Mouse (Mus musculus): ENCODE results near the gene Rbm28. TPM values are rescaled to one million over a fixed set of nuclear protein-coding genes. Genes with fewer than 3 reads are reported as not detected.

The Rbm28 gene
- total and polyA plus RNA-seq, 3 experiments: 4.6 to 18.8 (median 18.4) TPM

DNA sequence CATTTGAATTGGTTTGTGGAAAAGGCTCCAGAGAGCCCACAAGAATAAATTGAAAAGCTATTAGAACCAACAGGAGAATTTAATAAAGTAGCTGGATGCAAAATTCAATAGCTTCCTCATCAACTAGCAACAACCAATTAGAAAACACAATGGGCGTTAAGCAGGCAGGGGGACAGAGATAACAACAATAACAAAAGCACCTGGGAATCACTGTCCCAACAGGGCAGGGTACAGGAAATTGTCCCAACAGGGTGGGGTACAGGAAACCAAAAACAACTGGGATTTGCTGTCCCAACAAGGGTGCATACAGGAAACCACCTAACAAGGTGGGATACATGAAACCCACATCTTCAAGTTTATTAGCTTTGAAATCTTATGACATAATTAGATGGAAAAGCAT is 56.4 kb downstream of the Rbm28 start:
- H3K79me2 ChIP-seq (replicated peaks; ENCODE audit: control insufficient read depth, insufficient read depth, low read length): no peaks in the 10 kb centered on the region
- intact Hi-C loops (cut with DNase I): no loop called here
- H3K4me3 ChIP-seq: no peak overlapping the region
- peak in 1 of 2 experiments; percentile 30 for DNase-seq
- 0 out of 2 replicates have a peak, but pooled peaks have one; percentile 33 for TF ChIP-seq EP300 (IDR thresholded peaks at IDR 0.05; ENCODE audit: insufficient read depth, low read depth, low read length)
- TF ChIP-seq POLR2A (IDR thresholded peaks at IDR 0.05; ENCODE audit: insufficient read depth, low read depth, low read length): no peak
- WGBS: 39% methylated on average over 1 of the region's 1 CpGs
- H3K36me3 ChIP-seq (ENCODE audit: control insufficient read depth, insufficient read depth, low read length): no peaks in the 10 kb centered on the region
- peaks cover 6% of the 10 kb centered on the region for H3K4me1 ChIP-seq (ENCODE audit: control insufficient read depth, insufficient read depth, low read length)
- H3K9ac ChIP-seq (ENCODE audit: low read depth, low read length): no peak overlapping the region
- H3K27ac ChIP-seq: peak overlapping the region; percentile 57
- no peaks in the 10 kb centered on the region for H3K27me3 ChIP-seq (ENCODE audit: control insufficient read depth, insufficient read depth, low read length)

DNA sequence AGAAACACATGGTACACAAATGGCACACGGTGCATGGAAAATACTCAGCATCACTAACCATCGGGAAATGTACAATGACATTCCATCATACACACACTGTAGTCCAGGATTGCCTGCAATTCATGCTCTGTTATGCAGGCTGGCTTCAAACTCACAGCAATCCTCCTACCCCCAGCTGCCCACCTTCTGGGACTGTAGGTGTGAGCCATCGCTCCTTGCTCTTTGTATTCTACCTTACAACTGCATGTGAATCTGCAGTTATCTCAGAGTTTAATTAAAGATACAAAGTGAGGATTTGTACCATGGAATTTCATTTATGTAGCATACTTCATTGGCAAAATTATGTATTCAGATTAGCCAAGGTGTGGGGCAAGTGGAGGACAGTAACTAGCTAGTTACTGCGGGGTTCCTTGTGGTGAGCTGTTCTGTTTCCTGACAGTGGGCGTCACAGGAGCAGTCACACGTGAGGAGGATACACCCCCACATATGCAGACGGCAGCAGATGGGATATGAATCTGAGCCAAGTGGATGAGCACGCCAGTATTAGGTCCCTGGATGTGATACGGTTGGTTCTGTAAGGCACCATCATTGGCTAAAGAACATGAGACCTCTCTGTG is 63.5 kb downstream of the Rbm28 start:
- Histone ChIP-seq H3K27me3 (ENCODE audit: control insufficient read depth, insufficient read depth, low read length) (no peaks in the 10 kb centered on the region), H3K9ac (ENCODE audit: low read depth, low read length) (no peak overlapping the region), H3K4me1 (ENCODE audit: control insufficient read depth, insufficient read depth, low read length) (peaks cover 2% of the 10 kb centered on the region), H3K36me3 (ENCODE audit: control insufficient read depth, insufficient read depth, low read length) (no peaks in the 10 kb centered on the region), H3K27ac (no peak overlapping the region), H3K79me2 (replicated peaks; ENCODE audit: control insufficient read depth, insufficient read depth, low read length) (no peaks in the 10 kb centered on the region), H3K4me3 (no peak overlapping the region)
- no peak for DNase-seq
- TF ChIP-seq POLR2A (IDR thresholded peaks at IDR 0.05; ENCODE audit: insufficient read depth, low read depth, low read length) (no peak), EP300 (IDR thresholded peaks at IDR 0.05; ENCODE audit: insufficient read depth, low read depth, low read length) (no peak), CTCF (IDR thresholded peaks at IDR 0.05) (no peak)
- intact Hi-C loops (cut with DNase I): no loop called here
- WGBS: 64% methylated on average over 9 of the region's 9 CpGs

DNA sequence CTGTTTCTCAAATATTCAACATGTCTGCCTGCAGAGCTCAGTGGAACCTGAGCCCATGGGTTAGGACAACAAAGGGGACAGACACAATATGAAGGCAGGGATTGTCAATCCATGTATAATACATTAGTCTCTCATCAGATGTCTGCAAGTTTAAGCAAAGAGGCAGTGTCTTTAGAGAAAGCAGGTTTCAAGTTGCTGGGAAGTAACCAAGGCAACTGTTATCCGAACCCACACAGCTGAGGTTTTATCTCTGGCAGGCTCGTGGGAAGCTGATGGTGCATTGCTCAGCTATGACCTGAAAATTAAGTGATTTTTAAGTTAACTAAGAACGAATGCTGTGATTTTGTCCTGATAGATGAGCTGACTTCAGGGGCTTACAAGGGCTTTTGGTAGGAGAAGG is 64.4 kb downstream of the Rbm28 start:
- Histone ChIP-seq H3K36me3 (ENCODE audit: control insufficient read depth, insufficient read depth, low read length) (no peaks in the 10 kb centered on the region), H3K79me2 (replicated peaks; ENCODE audit: control insufficient read depth, insufficient read depth, low read length) (no peaks in the 10 kb centered on the region), H3K9ac (ENCODE audit: low read depth, low read length) (no peak overlapping the region), H3K27me3 (ENCODE audit: control insufficient read depth, insufficient read depth, low read length) (no peaks in the 10 kb centered on the region), H3K4me1 (ENCODE audit: control insufficient read depth, insufficient read depth, low read length) (peaks cover 2% of the 10 kb centered on the region), H3K4me3 (no peak overlapping the region), H3K27ac (no peak overlapping the region)
- TF ChIP-seq CTCF (IDR thresholded peaks at IDR 0.05): no peak
- intact Hi-C loops (cut with DNase I): no loop called here
- 40% methylated on average over 3 of the region's 3 CpGs for WGBS
- no peak for DNase-seq

DNA sequence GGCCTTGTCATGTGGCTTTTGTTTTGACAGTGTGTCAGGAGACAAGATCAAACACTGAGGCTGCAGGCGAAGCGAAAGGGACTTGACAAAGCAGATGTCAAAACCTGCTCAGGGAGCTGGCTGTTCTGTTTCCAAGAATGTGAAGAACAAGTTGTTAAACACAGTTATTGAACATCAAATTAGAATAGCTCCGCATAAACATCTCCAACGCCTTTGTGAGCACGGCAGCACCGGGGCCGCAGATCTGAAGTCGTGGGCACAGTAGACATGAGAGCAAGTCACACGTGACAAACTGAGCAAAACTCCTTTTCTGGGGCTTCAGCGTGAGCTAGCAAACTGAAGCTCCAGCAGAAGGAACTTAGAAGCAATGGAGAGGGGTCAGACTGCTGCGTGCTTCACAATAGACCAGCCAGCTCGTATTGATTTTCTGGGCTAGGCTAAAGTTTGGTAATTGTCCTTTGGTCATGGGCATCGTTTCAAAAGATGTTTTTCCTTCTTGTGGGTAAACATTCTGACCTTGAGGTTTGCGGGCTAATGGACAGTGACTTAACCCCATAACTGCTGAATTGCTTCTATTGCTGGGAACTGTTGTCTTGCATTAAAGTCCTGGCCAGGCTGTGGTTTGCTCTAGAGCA is 65.2 kb downstream of the Rbm28 start:
- no peak overlapping the region for H3K4me3 ChIP-seq
- TF ChIP-seq EP300 (IDR thresholded peaks at IDR 0.05; ENCODE audit: insufficient read depth, low read depth, low read length) (no peak), CTCF (IDR thresholded peaks at IDR 0.05) (no peak), POLR2A (IDR thresholded peaks at IDR 0.05; ENCODE audit: insufficient read depth, low read depth, low read length) (no peak)
- no peaks in the 10 kb centered on the region for H3K79me2 ChIP-seq (replicated peaks; ENCODE audit: control insufficient read depth, insufficient read depth, low read length)
- no peaks in the 10 kb centered on the region for H3K27me3 ChIP-seq (ENCODE audit: control insufficient read depth, insufficient read depth, low read length)
- intact Hi-C loops (cut with DNase I): no loop called here
- DNase-seq: no peak
- no peaks in the 10 kb centered on the region for H3K36me3 ChIP-seq (ENCODE audit: control insufficient read depth, insufficient read depth, low read length)
- no peak overlapping the region for H3K9ac ChIP-seq (ENCODE audit: low read depth, low read length)
- H3K4me1 ChIP-seq (ENCODE audit: control insufficient read depth, insufficient read depth, low read length): peaks cover 2% of the 10 kb centered on the region
- 75% methylated on average over 14 of the region's 14 CpGs for WGBS
- H3K27ac ChIP-seq: no peak overlapping the region

GRCm38 (mm10) chr6:29092904-29093303 is 71.9 kb downstream of the Rbm28 start:
- DNase-seq: no peak
- Histone ChIP-seq H3K79me2 (replicated peaks; ENCODE audit: control insufficient read depth, insufficient read depth, low read length) (no peaks in the 10 kb centered on the region), H3K4me3 (no peak overlapping the region), H3K9ac (ENCODE audit: low read depth, low read length) (no peak overlapping the region), H3K36me3 (ENCODE audit: control insufficient read depth, insufficient read depth, low read length) (no peaks in the 10 kb centered on the region), H3K4me1 (ENCODE audit: control insufficient read depth, insufficient read depth, low read length) (peaks cover 3% of the 10 kb centered on the region), H3K27me3 (ENCODE audit: control insufficient read depth, insufficient read depth, low read length) (no peaks in the 10 kb centered on the region), H3K27ac (no peak overlapping the region)
- intact Hi-C loops (cut with DNase I): loop anchor here (1.0 kb wide), 1 partner anchor 50 kb away; no protein-coding TSS in a partner anchor
- TF ChIP-seq POLR2A (IDR thresholded peaks at IDR 0.05; ENCODE audit: insufficient read depth, low read depth, low read length): no peak
- TF ChIP-seq CTCF (IDR thresholded peaks at IDR 0.05): peak; percentile 46
- WGBS: 66% methylated on average over 11 of the region's 11 CpGs

- no peak overlapping the region for H3K4me3 ChIP-seq
- DNase-seq: no peak
- H3K4me1 ChIP-seq (ENCODE audit: control insufficient read depth, insufficient read depth, low read length): peaks cover 5% of the 10 kb centered on the region
- no peaks in the 10 kb centered on the region for H3K27me3 ChIP-seq (ENCODE audit: control insufficient read depth, insufficient read depth, low read length)
- no peaks in the 10 kb centered on the region for H3K36me3 ChIP-seq (ENCODE audit: control insufficient read depth, insufficient read depth, low read length)
- no peak for TF ChIP-seq EP300 (IDR thresholded peaks at IDR 0.05; ENCODE audit: insufficient read depth, low read depth, low read length)
- no peak for TF ChIP-seq POLR2A (IDR thresholded peaks at IDR 0.05; ENCODE audit: insufficient read depth, low read depth, low read length)
- TF ChIP-seq CTCF (IDR thresholded peaks at IDR 0.05): no peak
- no peak overlapping the region for H3K9ac ChIP-seq (ENCODE audit: low read depth, low read length)
- 84% methylated on average over 7 of the region's 7 CpGs for WGBS
- no peak overlapping the region for H3K27ac ChIP-seq
- no peaks in the 10 kb centered on the region for H3K79me2 ChIP-seq (replicated peaks; ENCODE audit: control insufficient read depth, insufficient read depth, low read length)
- intact Hi-C loops (cut with DNase I): loop anchor here (1.0 kb wide), 1 partner anchor 51 kb away; no protein-coding TSS in a partner anchor
Measured at GRCm38 (mm10) chr6:29092234-29092633, 72.6 kb downstream of the Rbm28 start.

All from heart, adult 2 months (tissue).